ENCODE assay signal across 9 mouse cellular contexts in genomic region chr4:102986917-102987316, GRCm38 (mm10). TPM values are rescaled to one million over a fixed set of nuclear protein-coding genes. Genes with fewer than 3 reads are reported as not detected.
DNase-seq lines count a peak whose midpoint lies in the region; ATAC-seq and TF ChIP-seq lines count a peak whose summit lies in the region.
"Had no signal": no experiment of that assay in that cellular context is flagged by ENCODE, and none has a peak within 500 bp of the region (broad histone marks: within the 10 kb centered on the region; RNA-seq: fewer than 3 reads in every experiment).

No protein-coding gene starts in this region.

- 3% methylated on average over 2 of the region's 2 CpGs for whole genome bisulfite sequencing in heart, adult 2 months
- WGBS in heart, embryonic 11.5 days (ENCODE audit: insufficient replicate concordance), result 6% methylated on average over 2 of the region's 2 CpGs
- 5% methylated on average over 2 of the region's 2 CpGs for WGBS in heart, postnatal 0 days
- WGBS in kidney, postnatal 0 days, result 5% methylated on average over 2 of the region's 2 CpGs

- H3K79me2 ChIP-seq in heart, adult 2 months (replicated peaks; ENCODE audit: control insufficient read depth, insufficient read depth, low read length), result no peaks in the 10 kb centered on the region

- intact Hi-C loops in heart, adult 2 months (cut with DNase I), result loop anchor here (1.0 to 2.0 kb wide), 2 partner anchors 159 to 360 kb away; no protein-coding TSS in a partner anchor

- H3K4me2 ChIP-seq in heart, embryonic 11.5 days, result no peak overlapping the region
- H3K4me2 ChIP-seq in heart, postnatal 0 days (ENCODE audit: low read depth, low read length), result no peak overlapping the region
- no peak overlapping the region for H3K4me2 ChIP-seq in kidney, postnatal 0 days (ENCODE audit: low read length)

- H3K9me3 ChIP-seq in heart, embryonic 11.5 days (replicated peaks; ENCODE audit: control insufficient read depth, low read length), result no peaks in the 10 kb centered on the region
- no peaks in the 10 kb centered on the region for H3K9me3 ChIP-seq in heart, postnatal 0 days (replicated peaks; ENCODE audit: control insufficient read depth, low read length)
- H3K9me3 ChIP-seq in kidney, postnatal 0 days (replicated peaks; ENCODE audit: low read length), result no peaks in the 10 kb centered on the region

- TF ChIP-seq CTCF in heart, adult 2 months (IDR thresholded peaks at IDR 0.05), result peak; percentile 91
- TF ChIP-seq CTCF in heart, postnatal 0 days (IDR thresholded peaks at IDR 0.05; ENCODE audit: low read depth), result peak; percentile 87
- peak; percentile 92 for TF ChIP-seq CTCF in kidney, postnatal 0 days (IDR thresholded peaks at IDR 0.05; ENCODE audit: low read depth)

- no peaks in the 10 kb centered on the region for H3K27me3 ChIP-seq in heart, adult 2 months (ENCODE audit: control insufficient read depth, insufficient read depth, low read length)
- no peaks in the 10 kb centered on the region for H3K27me3 ChIP-seq in heart, embryonic 11.5 days (ENCODE audit: control insufficient read depth, insufficient read depth, low read length)
- no peaks in the 10 kb centered on the region for H3K27me3 ChIP-seq in heart, postnatal 0 days (ENCODE audit: control insufficient read depth, insufficient read depth, low read length)
- no peaks in the 10 kb centered on the region for H3K27me3 ChIP-seq in kidney, postnatal 0 days (ENCODE audit: insufficient read depth, low read length)

- ATAC-seq in heart, embryonic 11.5 days (replicated peaks; ENCODE audit: insufficient number of reproducible peaks, low FRiP score, low TSS enrichment), result no peak
- ATAC-seq in heart, postnatal 0 days (ENCODE audit: insufficient read depth, low read depth), result peak; percentile 62; the same call in 1 of the 2 replicates
- ATAC-seq in kidney, postnatal 0 days (replicated peaks; ENCODE audit: low FRiP score, low read depth), result peak; percentile 77

- no peak overlapping the region for H3K4me3 ChIP-seq in heart, adult 2 months
- H3K4me3 ChIP-seq in heart, embryonic 11.5 days (ENCODE audit: low read depth, low read length), result no peak overlapping the region
- no peak overlapping the region for H3K4me3 ChIP-seq in heart, postnatal 0 days (ENCODE audit: low read depth, low read length)
- no peak overlapping the region for H3K4me3 ChIP-seq in kidney, postnatal 0 days (replicated peaks; ENCODE audit: low read depth, low read length)

- no peak for TF ChIP-seq EP300 in heart, adult 2 months (IDR thresholded peaks at IDR 0.05; ENCODE audit: insufficient read depth, low read depth, low read length)
- TF ChIP-seq EP300 in heart, postnatal 0 days (IDR thresholded peaks at IDR 0.05; ENCODE audit: low read depth), result no peak

- no peaks in the 10 kb centered on the region for H3K36me3 ChIP-seq in heart, adult 2 months (ENCODE audit: control insufficient read depth, insufficient read depth, low read length)
- H3K36me3 ChIP-seq in heart, embryonic 11.5 days (ENCODE audit: control insufficient read depth, insufficient read depth, low read length), result no peaks in the 10 kb centered on the region
- no peaks in the 10 kb centered on the region for H3K36me3 ChIP-seq in heart, postnatal 0 days (replicated peaks; ENCODE audit: control insufficient read depth, insufficient read depth, low read length)
- H3K36me3 ChIP-seq in kidney, postnatal 0 days (ENCODE audit: insufficient read depth, low read length), result no peaks in the 10 kb centered on the region

- no peaks in the 10 kb centered on the region for H3K4me1 ChIP-seq in heart, adult 2 months (ENCODE audit: control insufficient read depth, insufficient read depth, low read length)
- H3K4me1 ChIP-seq in heart, embryonic 11.5 days (ENCODE audit: control insufficient read depth, insufficient read depth, low read length), result no peaks in the 10 kb centered on the region
- H3K4me1 ChIP-seq in heart, postnatal 0 days (ENCODE audit: control insufficient read depth, insufficient read depth), result no peaks in the 10 kb centered on the region
- H3K4me1 ChIP-seq in kidney, postnatal 0 days (replicated peaks; ENCODE audit: insufficient read depth, low read length), result no peaks in the 10 kb centered on the region

- H3K9ac ChIP-seq in heart, adult 2 months (ENCODE audit: low read depth, low read length), result no peak overlapping the region
- H3K9ac ChIP-seq in heart, embryonic 11.5 days (ENCODE audit: low read depth, low read length), result no peak overlapping the region
- H3K9ac ChIP-seq in heart, postnatal 0 days (replicated peaks; ENCODE audit: low read depth, low read length), result no peak overlapping the region
- H3K9ac ChIP-seq in kidney, postnatal 0 days (ENCODE audit: low read depth, low read length), result no peak overlapping the region

- peak in 1 of 2 experiments; percentile 18 for DNase-seq in heart, adult 2 months
- peak; percentile 93 for DNase-seq in NIH3T3 (ENCODE audit: low read depth)
- peak; percentile 78 to 90 for DNase-seq in cerebellum, postnatal 10 days
- peak; percentile 81 for DNase-seq in heart, postnatal 0 days (ENCODE audit: low spot score)
- DNase-seq in kidney, postnatal 0 days (ENCODE audit: low spot score), result peak; percentile 94
- peak; percentile 75 for DNase-seq in lung, postnatal 10 days
- DNase-seq in right cerebral cortex, postnatal 10 days (ENCODE audit: low spot score in 2 of 2), result peak; percentile 68 to 70

- H3K27ac ChIP-seq in heart, adult 2 months, result no peak overlapping the region
- H3K27ac ChIP-seq in heart, embryonic 11.5 days (ENCODE audit: low read depth, low read length), result no peak overlapping the region
- H3K27ac ChIP-seq in heart, postnatal 0 days (ENCODE audit: low read depth), result no peak overlapping the region
- H3K27ac ChIP-seq in kidney, postnatal 0 days, result no peak overlapping the region
- H3K27ac ChIP-seq: macrophage had no signal

- TF ChIP-seq POLR2A in heart, adult 2 months (IDR thresholded peaks at IDR 0.05; ENCODE audit: insufficient read depth, low read depth, low read length), result no peak

RNA-seq across cellular contexts. Expression of gene Tctex1d1, which starts 8.5 kb away (rescaled TPM):
- total RNA-seq in heart, adult 2 months (2021), result not detected
- polyA plus RNA-seq in heart, adult 2 months (2012; rRNA removed), result 0.20 TPM in 1 of 2 replicates, not detected in the other
- polyA plus RNA-seq in heart, embryonic 11.5 days (2014; fragmentation: Nextera tagmentation; extraction: Ambion mirVana), result not detected in 2 replicates
- total RNA-seq in heart, postnatal 0 days (2014; rRNA removed; ENCODE audit: low replicate concordance), result not detected in 2 replicates
- polyA plus RNA-seq in heart, postnatal 0 days (2015; fragmentation: Nextera tagmentation; extraction: Ambion mirVana), result 0.21 TPM in 1 of 2 replicates, not detected in the other
- 0.69 and 1.0 TPM in 2 replicates for polyA plus RNA-seq in kidney, postnatal 0 days (2015; fragmentation: Nextera tagmentation; extraction: Ambion mirVana)
- polyA plus RNA-seq: macrophage had no signal

RNA-seq across cellular contexts. Expression of gene Insl5, which starts 39.7 kb away (rescaled TPM):
- not detected for total RNA-seq in heart, adult 2 months (2021)
- not detected in 2 replicates for polyA plus RNA-seq in heart, adult 2 months (2012; rRNA removed)
- polyA plus RNA-seq in heart, embryonic 11.5 days (2014; fragmentation: Nextera tagmentation; extraction: Ambion mirVana), result 0.40 TPM in 1 of 2 replicates, not detected in the other
- not detected in 2 replicates for total RNA-seq in heart, postnatal 0 days (2014; rRNA removed; ENCODE audit: low replicate concordance)
- not detected in 2 replicates for polyA plus RNA-seq in heart, postnatal 0 days (2015; fragmentation: Nextera tagmentation; extraction: Ambion mirVana)
- polyA plus RNA-seq in kidney, postnatal 0 days (2015; fragmentation: Nextera tagmentation; extraction: Ambion mirVana), result not detected in 2 replicates
- polyA plus RNA-seq: macrophage had no signal
